Mouse (Mus musculus): ENCODE data around the gene Cdkn2aip.

- no peak for TF ChIP-seq CTCF (IDR thresholded peaks at IDR 0.05 in 2 of 3, conservative IDR thresholded peaks at IDR 0.05 in 1 of 3; ENCODE audit: control insufficient read depth in 1 of 3, insufficient read depth in 1 of 3, low read depth in 2 of 3, low read length in 3 of 3, poor library complexity in 1 of 3, severe bottlenecking in 1 of 3)
- TF ChIP-seq TAL1 (IDR thresholded peaks at IDR 0.05; ENCODE audit: low read length): no peak
- no peak for TF ChIP-seq ZC3H11A (IDR thresholded peaks at IDR 0.05; ENCODE audit: low read depth, low read length)
- TF ChIP-seq POLR2AphosphoS5 (IDR thresholded peaks at IDR 0.05; ENCODE audit: borderline replicate concordance, low read depth, low read length): peak; percentile 46; the same call in 1 of the 2 replicates
- no peak for TF ChIP-seq USF1 (IDR thresholded peaks at IDR 0.05; ENCODE audit: low read depth, low read length)
- no peak for TF ChIP-seq MEF2A (IDR thresholded peaks at IDR 0.05; ENCODE audit: extremely low read depth, insufficient replicate concordance, low read depth, low read length, poor library complexity, severe bottlenecking)
- TF ChIP-seq POLR2A (IDR thresholded peaks at IDR 0.05; ENCODE audit: control insufficient read depth in 1 of 2, insufficient read depth in 1 of 2, low read depth in 1 of 2, low read length in 2 of 2, poor library complexity in 1 of 2): peak; percentile 73 to 76; a peak in 3 of 4 replicates
- TF ChIP-seq POLR2AphosphoS2 (IDR thresholded peaks at IDR 0.05; ENCODE audit: low read length): no peak
Observed at GRCm38 (mm10) chr8:47673317-47674139, 40.2 kb downstream of the Cdkn2aip start.
